Mouse (Mus musculus): Measurements from ENCODE around the gene Tbx4. TPM values are rescaled to one million over a fixed set of nuclear protein-coding genes. Genes with fewer than 3 reads are reported as not detected.
A peak's percentile ranks its signal among the peaks of the same experiment; 100 is the strongest.

Gene Tbx4
- polyA plus RNA-seq, 1 experiment: not detected

- Histone ChIP-seq H3K4me3 (ENCODE audit: insufficient read depth, low read length) (no peak overlapping the region), H3K4me1 (ENCODE audit: control insufficient read depth, insufficient read depth, low read length) (no peaks in the 10 kb centered on the region), H3K27ac (ENCODE audit: insufficient read depth, low read depth, low read length) (no peak overlapping the region)
- TF ChIP-seq POLR2A (IDR thresholded peaks at IDR 0.05; ENCODE audit: borderline replicate concordance, low read depth, low read length) (no peak), CTCF (IDR thresholded peaks at IDR 0.05; ENCODE audit: low read depth, low read length) (no peak)
These were observed 3.0 kb downstream of the Tbx4 start for GRCm38 (mm10) chr11:85889056-85889729.

- TF ChIP-seq CTCF (IDR thresholded peaks at IDR 0.05; ENCODE audit: low read depth, low read length) (no peak), POLR2A (IDR thresholded peaks at IDR 0.05; ENCODE audit: borderline replicate concordance, low read depth, low read length) (no peak)
- Histone ChIP-seq H3K4me1 (ENCODE audit: control insufficient read depth, insufficient read depth, low read length) (no peaks in the 10 kb centered on the region), H3K27ac (ENCODE audit: insufficient read depth, low read depth, low read length) (no peak overlapping the region), H3K4me3 (ENCODE audit: insufficient read depth, low read length) (no peak overlapping the region)
These were observed 3.7 kb downstream of the Tbx4 start for GRCm38 (mm10) chr11:85889730-85890562.

GRCm38 (mm10) chr11:85890563-85890845 lies 4.3 kb downstream of the Tbx4 start:
- Histone ChIP-seq H3K4me1 (ENCODE audit: control insufficient read depth, insufficient read depth, low read length) (no peaks in the 10 kb centered on the region), H3K27ac (ENCODE audit: insufficient read depth, low read depth, low read length) (no peak overlapping the region), H3K4me3 (ENCODE audit: insufficient read depth, low read length) (no peak overlapping the region)
- TF ChIP-seq POLR2A (IDR thresholded peaks at IDR 0.05; ENCODE audit: borderline replicate concordance, low read depth, low read length): no peak
- no peak for TF ChIP-seq CTCF (IDR thresholded peaks at IDR 0.05; ENCODE audit: low read depth, low read length)

- no peak overlapping the region for H3K4me3 ChIP-seq (ENCODE audit: insufficient read depth, low read length)
- no peak overlapping the region for H3K27ac ChIP-seq (ENCODE audit: insufficient read depth, low read depth, low read length)
- H3K4me1 ChIP-seq (ENCODE audit: control insufficient read depth, insufficient read depth, low read length): no peaks in the 10 kb centered on the region
- TF ChIP-seq POLR2A (IDR thresholded peaks at IDR 0.05; ENCODE audit: borderline replicate concordance, low read depth, low read length): no peak
- TF ChIP-seq CTCF (IDR thresholded peaks at IDR 0.05; ENCODE audit: low read depth, low read length): no peak
These were observed 4.9 kb downstream of the Tbx4 start for GRCm38 (mm10) chr11:85891010-85891691.

- H3K27ac ChIP-seq (ENCODE audit: insufficient read depth, low read depth, low read length): no peak overlapping the region
- no peaks in the 10 kb centered on the region for H3K4me1 ChIP-seq (ENCODE audit: control insufficient read depth, insufficient read depth, low read length)
- H3K4me3 ChIP-seq (ENCODE audit: insufficient read depth, low read length): no peak overlapping the region
- no peak for TF ChIP-seq POLR2A (IDR thresholded peaks at IDR 0.05; ENCODE audit: borderline replicate concordance, low read depth, low read length)
- TF ChIP-seq CTCF (IDR thresholded peaks at IDR 0.05; ENCODE audit: low read depth, low read length): no peak
These were observed 5.4 kb downstream of the Tbx4 start for GRCm38 (mm10) chr11:85891692-85892040.

- Histone ChIP-seq H3K4me1 (ENCODE audit: control insufficient read depth, insufficient read depth, low read length) (no peaks in the 10 kb centered on the region), H3K27ac (ENCODE audit: insufficient read depth, low read depth, low read length) (no peak overlapping the region), H3K4me3 (ENCODE audit: insufficient read depth, low read length) (no peak overlapping the region)
- TF ChIP-seq CTCF (IDR thresholded peaks at IDR 0.05; ENCODE audit: low read depth, low read length) (no peak), POLR2A (IDR thresholded peaks at IDR 0.05; ENCODE audit: borderline replicate concordance, low read depth, low read length) (no peak)
These were observed 6.5 kb downstream of the Tbx4 start for GRCm38 (mm10) chr11:85892771-85893170.

GRCm38 (mm10) chr11:85893400-85894135 lies 7.3 kb downstream of the Tbx4 start:
- Histone ChIP-seq H3K27ac (ENCODE audit: insufficient read depth, low read depth, low read length) (no peak overlapping the region), H3K4me1 (ENCODE audit: control insufficient read depth, insufficient read depth, low read length) (no peaks in the 10 kb centered on the region), H3K4me3 (ENCODE audit: insufficient read depth, low read length) (no peak overlapping the region)
- TF ChIP-seq CTCF (IDR thresholded peaks at IDR 0.05; ENCODE audit: low read depth, low read length) (no peak), POLR2A (IDR thresholded peaks at IDR 0.05; ENCODE audit: borderline replicate concordance, low read depth, low read length) (no peak)

GRCm38 (mm10) chr11:85894136-85894530 lies 7.9 kb downstream of the Tbx4 start:
- no peaks in the 10 kb centered on the region for H3K4me1 ChIP-seq (ENCODE audit: control insufficient read depth, insufficient read depth, low read length)
- no peak overlapping the region for H3K27ac ChIP-seq (ENCODE audit: insufficient read depth, low read depth, low read length)
- no peak overlapping the region for H3K4me3 ChIP-seq (ENCODE audit: insufficient read depth, low read length)
- TF ChIP-seq POLR2A (IDR thresholded peaks at IDR 0.05; ENCODE audit: borderline replicate concordance, low read depth, low read length): no peak
- no peak for TF ChIP-seq CTCF (IDR thresholded peaks at IDR 0.05; ENCODE audit: low read depth, low read length)

GRCm38 (mm10) chr11:85894731-85895545 lies 8.7 kb downstream of the Tbx4 start:
- Histone ChIP-seq H3K27ac (ENCODE audit: insufficient read depth, low read depth, low read length) (no peak overlapping the region), H3K4me3 (ENCODE audit: insufficient read depth, low read length) (peak overlapping the region; percentile 26; the same call in 1 of the 2 replicates), H3K4me1 (ENCODE audit: control insufficient read depth, insufficient read depth, low read length) (no peaks in the 10 kb centered on the region)
- TF ChIP-seq CTCF (IDR thresholded peaks at IDR 0.05; ENCODE audit: low read depth, low read length) (no peak), POLR2A (IDR thresholded peaks at IDR 0.05; ENCODE audit: borderline replicate concordance, low read depth, low read length) (no peak)
